Mouse (Mus musculus): Measurements from ENCODE around the gene Gm49368.

Gene Gm49368

DNA sequence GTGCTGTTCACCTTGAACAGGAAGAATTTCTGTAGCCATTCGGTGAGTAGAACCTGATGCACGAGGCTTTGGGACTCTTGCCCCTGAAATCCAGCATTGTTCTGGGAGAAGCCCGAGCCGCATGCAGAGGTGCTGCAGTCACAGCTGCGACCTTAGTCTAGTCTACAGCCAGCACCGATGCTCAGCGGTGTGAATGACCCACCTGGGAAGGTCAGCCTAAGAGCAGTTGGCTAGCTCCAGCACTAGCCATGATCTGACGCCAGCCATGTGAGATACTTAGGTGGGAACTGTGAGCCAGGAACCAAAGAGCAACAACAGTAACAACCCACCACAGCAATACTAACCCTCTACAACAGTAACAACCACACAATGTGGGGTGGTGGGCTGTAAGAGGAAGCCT, 4.6 kb upstream of the Gm49368 start:
- no peak for DNase-seq (ENCODE audit: low read depth, low spot score)

DNA sequence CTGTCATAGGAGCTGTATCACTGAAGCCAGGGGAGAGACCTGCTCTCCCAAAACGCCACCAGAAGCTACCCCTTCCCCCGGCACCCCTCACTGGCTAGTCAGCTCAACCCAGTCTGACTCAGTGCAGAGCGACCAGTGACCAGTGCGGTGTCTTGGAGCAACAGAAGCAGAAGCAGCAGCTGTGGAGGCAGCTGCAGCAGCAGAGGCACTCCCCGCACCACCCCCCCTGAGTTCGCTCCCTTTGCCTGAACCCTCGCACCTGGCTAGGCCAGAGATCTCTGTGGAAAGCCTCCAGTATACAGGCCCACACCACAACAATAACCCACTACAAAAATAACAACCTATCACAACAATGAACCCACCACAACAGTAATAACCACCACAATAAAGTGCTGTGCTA, 3.9 kb upstream of the Gm49368 start:
- DNase-seq (ENCODE audit: low read depth, low spot score), result no peak

DNA sequence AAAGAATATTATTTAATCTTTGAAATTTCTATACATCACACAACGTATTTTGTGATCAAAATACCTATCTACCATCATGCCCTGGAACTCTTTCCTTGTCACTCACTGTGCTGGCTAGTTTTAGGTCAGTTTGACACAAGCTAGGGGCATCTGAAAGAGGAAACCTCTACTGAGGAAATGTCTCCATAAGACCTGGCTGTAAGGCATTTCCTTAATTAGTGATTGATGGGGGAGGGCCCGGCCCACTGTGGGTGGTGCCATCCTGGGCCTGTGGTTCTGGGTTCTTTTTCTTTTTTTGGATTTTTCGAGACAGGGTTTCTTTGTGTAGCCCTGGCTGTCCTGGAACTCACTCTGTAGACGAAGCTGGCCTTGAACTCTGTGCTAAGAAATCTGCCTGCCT, 3.4 kb upstream of the Gm49368 start:
- no peak for DNase-seq (ENCODE audit: low read depth, low spot score)

- DNase-seq (ENCODE audit: low read depth, low spot score), result no peak
Measured at GRCm38 (mm10) chr7:128063211-128063781, 813 bp downstream of the Gm49368 start.

GRCm38 (mm10) chr7:128065547-128065946, 3.1 kb downstream of the Gm49368 start:
- peak; percentile 8 for DNase-seq (ENCODE audit: low read depth, low spot score)

GRCm38 (mm10) chr7:128067847-128068246, 5.4 kb downstream of the Gm49368 start:
- DNase-seq (ENCODE audit: low read depth, low spot score), result peak; percentile 7

- no peak for DNase-seq (ENCODE audit: low read depth, low spot score)
Measured at GRCm38 (mm10) chr7:128069844-128070243, 7.4 kb downstream of the Gm49368 start.

DNA sequence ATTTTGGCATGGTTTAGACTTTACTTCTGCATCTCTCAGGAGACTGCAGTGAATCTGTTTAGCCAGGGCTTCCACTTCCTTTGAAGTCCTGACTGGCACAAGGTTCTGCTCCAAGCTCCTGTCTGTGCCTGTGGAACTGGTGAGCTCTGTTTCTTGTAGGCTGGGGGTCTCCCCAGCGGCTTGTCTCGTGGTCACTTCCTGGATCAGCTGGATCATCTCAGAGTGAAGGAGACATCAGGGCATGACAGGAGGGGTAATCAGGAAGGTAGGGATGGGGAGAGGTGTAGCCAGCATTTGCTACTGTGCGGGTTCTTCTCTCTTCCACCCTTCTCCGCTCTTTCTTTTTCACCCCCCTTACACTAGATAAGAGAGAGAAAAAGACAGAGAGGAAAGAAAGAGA, 9.3 kb downstream of the Gm49368 start:
- no peak for DNase-seq (ENCODE audit: low read depth, low spot score)

DNA sequence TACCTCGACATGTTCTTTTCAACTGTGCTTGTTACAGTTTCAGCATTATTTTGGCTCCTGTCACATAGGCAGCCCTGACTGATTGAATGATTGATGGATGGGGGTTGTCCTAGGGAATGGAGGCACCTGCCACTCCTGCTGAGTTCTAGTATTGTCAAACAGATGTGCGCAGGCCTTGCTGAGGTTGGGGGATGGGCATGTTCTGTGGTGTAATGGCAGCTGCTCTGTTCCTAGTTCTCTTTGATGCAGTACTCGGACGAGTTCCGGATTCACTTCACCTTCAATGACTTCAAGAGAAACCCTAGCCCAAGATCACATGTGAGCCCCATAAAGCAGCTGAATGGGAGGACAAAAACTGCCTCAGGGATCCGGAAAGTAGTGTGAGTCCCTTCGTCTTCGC, 17.5 kb downstream of the Gm49368 start:
- DNase-seq (ENCODE audit: low read depth, low spot score), result no peak

DNA sequence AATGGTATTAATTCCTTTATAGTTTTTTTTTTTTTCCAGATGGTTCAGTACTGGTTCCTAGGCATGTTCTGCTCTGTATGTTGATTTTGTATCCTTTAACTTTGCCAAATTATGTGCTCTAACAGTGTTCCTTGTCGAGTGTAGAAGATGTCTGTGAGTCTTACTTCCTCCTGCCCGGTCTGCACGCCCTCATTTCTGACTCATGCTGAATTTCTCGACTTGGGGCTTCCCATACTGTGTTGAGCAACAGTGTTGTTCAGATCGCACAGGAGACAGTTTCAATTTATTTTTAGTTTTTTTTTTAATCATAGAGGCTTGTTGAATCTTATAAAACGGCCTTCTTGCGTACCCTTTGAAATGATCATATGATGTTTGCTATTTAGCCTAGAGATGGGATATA, 26.7 kb downstream of the Gm49368 start:
- peak; percentile 38 for DNase-seq (ENCODE audit: low read depth, low spot score)

DNA sequence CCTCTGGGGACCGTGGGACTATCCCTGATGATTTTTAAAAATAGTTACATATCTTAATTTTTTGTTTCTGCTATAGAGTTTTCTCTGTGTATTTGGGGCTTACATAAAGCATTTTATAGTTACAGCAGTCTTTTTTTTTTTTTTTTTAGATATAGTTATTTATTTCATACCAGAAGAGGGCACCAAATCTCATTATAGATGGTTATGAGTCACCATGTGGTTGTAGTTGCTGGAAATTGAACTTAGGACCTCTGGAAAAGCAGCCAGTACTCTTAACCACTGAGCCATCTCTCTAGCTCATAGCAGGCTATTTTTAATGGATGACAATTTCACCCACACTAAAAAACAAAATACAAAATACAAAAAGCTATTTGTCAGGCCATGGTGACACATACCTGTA, 35.7 kb downstream of the Gm49368 start:
- DNase-seq (ENCODE audit: low read depth, low spot score), result peak; percentile 16

DNA sequence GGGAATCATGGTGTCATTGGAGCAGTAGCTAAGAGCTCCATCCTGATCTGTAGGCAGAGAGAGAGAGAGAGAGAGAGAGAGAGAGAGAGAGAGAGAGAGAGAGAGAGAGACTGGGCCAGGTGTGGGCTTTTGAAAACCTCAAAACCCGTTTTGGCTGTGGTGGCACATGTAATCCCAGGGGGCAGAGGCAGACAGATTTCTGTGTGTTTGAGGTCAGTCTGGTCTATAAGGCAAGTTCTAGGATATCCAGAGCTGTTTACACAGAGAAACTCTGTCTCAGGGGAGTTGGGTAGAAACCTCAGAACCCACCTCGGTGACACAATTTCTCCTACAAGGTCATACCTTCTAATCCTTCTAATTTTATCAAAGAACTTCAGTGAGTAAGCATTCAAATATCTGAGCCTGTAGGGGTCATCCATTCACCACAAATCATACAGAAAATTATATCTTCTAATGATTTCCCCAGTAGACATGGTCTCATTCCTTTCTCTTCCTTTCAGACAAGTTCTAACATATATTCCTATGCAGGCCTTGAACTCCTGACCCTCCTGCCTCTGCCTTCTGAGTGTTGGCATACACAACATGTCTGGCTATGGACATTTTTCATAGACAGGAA, 38.4 kb downstream of the Gm49368 start:
- DNase-seq (ENCODE audit: low read depth, low spot score), result no peak

DNA sequence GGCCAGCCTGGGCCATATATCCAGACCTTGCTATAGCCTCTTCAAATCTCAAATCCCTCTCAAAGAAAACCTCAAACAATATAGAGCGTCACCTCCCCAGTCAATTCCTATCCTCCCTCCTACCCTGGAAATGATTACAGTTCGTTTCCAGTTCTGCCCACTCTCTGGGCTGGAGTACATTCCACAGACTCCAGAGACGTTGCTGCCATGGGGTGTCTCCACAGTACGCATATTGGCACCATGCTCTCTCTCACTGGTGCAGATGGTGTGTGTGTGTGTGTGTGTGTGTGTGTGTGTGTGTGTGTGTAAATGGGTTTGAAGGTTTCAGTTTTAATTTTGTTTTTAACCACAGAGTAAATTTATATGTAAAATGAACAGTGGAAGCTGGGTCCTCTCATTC, 42.8 kb downstream of the Gm49368 start:
- peak; percentile 64 for DNase-seq (ENCODE audit: low read depth, low spot score)

- DNase-seq (ENCODE audit: low read depth, low spot score), result no peak
Measured at GRCm38 (mm10) chr7:128107462-128107861, 45.0 kb downstream of the Gm49368 start.

DNA sequence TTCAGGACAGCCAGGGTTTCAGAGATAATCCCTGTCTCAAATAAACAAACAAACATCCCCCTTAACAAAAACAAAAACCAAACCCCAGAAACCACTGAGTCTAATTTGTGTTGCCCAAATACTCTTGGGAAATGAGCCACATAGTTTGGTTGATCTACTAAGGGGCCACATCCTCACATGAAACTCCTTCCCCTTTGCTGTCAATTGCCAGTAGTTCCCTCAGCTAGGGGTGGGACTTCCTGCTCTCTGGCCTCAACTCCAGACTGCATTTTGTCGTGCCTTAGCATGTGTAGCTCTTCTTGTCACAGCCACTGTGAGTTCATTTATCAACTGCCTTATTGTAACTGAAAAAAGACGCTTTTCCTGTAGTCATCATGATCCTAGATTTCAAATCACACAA, 47.8 kb downstream of the Gm49368 start:
- no peak for DNase-seq (ENCODE audit: low read depth, low spot score)

- no peak for DNase-seq (ENCODE audit: low read depth, low spot score)
Measured at GRCm38 (mm10) chr7:128112131-128112530, 49.6 kb downstream of the Gm49368 start.

DNA sequence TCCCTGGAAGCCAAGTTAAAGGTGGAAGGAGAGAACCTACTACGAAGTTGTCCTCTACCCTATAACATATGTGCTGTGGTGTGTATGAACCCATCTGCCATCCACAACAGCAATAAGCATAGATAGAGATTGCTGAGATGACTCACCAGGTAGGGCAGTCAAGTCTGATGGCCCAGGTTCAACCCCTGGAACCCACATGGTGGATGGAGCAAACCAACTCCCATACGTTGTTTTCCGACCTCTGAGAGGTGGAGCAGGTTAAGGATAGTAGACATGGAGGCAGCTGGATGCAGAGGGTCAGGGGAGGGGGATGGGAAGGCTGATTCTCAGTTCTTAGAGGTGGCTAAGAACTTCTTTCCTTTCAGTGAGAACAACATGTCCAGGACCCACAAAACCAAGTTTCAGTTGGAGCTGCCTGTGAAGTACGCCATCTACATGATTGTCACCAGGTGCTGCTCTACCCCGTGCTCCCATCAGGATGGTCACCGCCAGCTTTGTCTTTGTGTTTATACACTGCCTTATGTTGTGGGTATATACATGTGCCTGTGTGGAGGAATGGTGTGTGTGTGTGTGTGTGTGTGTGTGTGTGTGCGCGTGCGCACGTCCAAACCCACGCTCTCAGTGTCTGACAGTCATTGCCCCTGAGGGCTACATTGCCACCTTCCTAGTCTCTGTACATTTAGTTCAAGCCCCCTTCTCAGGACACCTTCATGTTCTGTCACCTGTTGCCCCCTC, 52.1 kb downstream of the Gm49368 start:
- no peak for DNase-seq (ENCODE audit: low read depth, low spot score)

GRCm38 (mm10) chr7:128115211-128115958, 52.9 kb downstream of the Gm49368 start:
- DNase-seq (ENCODE audit: low read depth, low spot score), result no peak

- DNase-seq (ENCODE audit: low read depth, low spot score), result no peak
Measured at GRCm38 (mm10) chr7:128116396-128116795, 53.9 kb downstream of the Gm49368 start.

GRCm38 (mm10) chr7:128119726-128120490, 57.4 kb downstream of the Gm49368 start:
- no peak for DNase-seq (ENCODE audit: low read depth, low spot score)

Data from brain, adult 2 months (tissue).